Mouse (Mus musculus) lung, adult 2 months (tissue): ENCODE measurements around the gene Tfg.

ENCODE experiments used
- CTCF ChIP-seq: fragments of 200-500 bp; IDR thresholded peaks from 2 replicates; pipeline ENCODE4 v1.5.1; 2011; ENCODE audit warnings: mild to moderate bottlenecking, low read length, control low read depth; ENCODE audit not compliant: insufficient read depth
- POLR2A ChIP-seq: fragments of 200-500 bp; IDR thresholded peaks from 2 replicates; pipeline ENCODE4 v1.6.1; 2011; ENCODE audit warnings: low read depth, mild to moderate bottlenecking, control low read depth, low read length, borderline replicate concordance; ENCODE audit errors: extremely low read depth

DNA sequence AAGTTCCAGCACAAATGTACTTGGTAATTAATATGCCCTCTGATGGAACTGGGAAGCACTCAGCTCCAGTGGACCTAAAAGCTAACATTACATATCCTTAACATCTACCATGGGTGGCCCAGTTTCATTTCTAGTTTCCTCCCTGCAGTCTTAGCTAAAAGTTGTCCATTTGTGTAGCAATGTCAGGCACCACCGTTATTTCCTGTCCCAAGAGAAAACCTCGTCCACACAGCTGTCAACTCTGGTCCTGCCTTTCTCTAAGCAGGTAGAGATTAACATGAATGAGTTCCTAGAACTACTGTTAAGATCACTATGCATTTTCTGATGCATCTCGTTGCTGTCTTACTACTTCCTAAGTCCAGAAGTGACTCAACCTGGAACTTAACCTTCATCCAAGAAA is 1.6 kb downstream of the Tfg start:
- TF ChIP-seq POLR2A (no peak), CTCF (no peak)
